Mouse (Mus musculus) kidney, adult 2 months (tissue): ENCODE measurements around the gene Atg9a. TPM values are rescaled to one million over a fixed set of nuclear protein-coding genes. Genes with fewer than 3 reads are reported as not detected.

Experiments used
- DNase-seq: peaks from one replicate; pipeline ENCODE4 v3.0.0; 2021
- H3K27ac ChIP-seq: fragments of 200-500 bp; 2 replicates; pipeline ENCODE4 v1.5.1; 2012; ENCODE audit warnings: low read depth, low read length, control low read depth, inconsistent platforms; ENCODE audit not compliant: insufficient read depth
- H3K27me3 ChIP-seq: fragments of 200-500 bp; replicated peaks from 2 replicates; pipeline ENCODE4 v1.6.1; 2012; ENCODE audit warnings: mild to moderate bottlenecking, moderate library complexity, low read length, inconsistent platforms; ENCODE audit not compliant: control insufficient read depth, insufficient read depth
- H3K36me3 ChIP-seq: fragments of 200-500 bp; 2 replicates; pipeline ENCODE4 v1.6.1; 2012; ENCODE audit warnings: mild to moderate bottlenecking, moderate library complexity, low read length, inconsistent platforms; ENCODE audit not compliant: control insufficient read depth, insufficient read depth
- H3K4me1 ChIP-seq: fragments of 200-500 bp; 2 replicates; pipeline ENCODE4 v1.6.1; 2011; ENCODE audit warnings: low read length; ENCODE audit not compliant: control insufficient read depth, insufficient read depth
- H3K4me3 ChIP-seq: fragments of 200-500 bp; 2 replicates; pipeline ENCODE4 v1.5.1; 2011; ENCODE audit warnings: mild to moderate bottlenecking, low read depth, low read length, control low read depth; ENCODE audit not compliant: insufficient read depth
- CTCF ChIP-seq: fragments of 200-500 bp; conservative IDR thresholded peaks from 2 replicates; pipeline ENCODE4 v1.5.1; 2011; ENCODE audit warnings: low read depth, mild to moderate bottlenecking, control low read depth, low read length, moderate library complexity, mixed read lengths; ENCODE audit not compliant: insufficient read depth, insufficient read length
- POLR2A ChIP-seq: fragments of 200-500 bp; IDR thresholded peaks from one replicate; pipeline ENCODE4 v1.6.1; 2011; ENCODE audit warnings: low read depth, low read length, control low read depth
- WGBS: fragments of 180-500 bp; shearing (Covaris S2); methylation state at CpG from one replicate; pipeline ENCODE4 v1.1.7; 2018; 5-methylcytosine and 5-hydroxymethylcytosine counted together
- polyA plus RNA-seq: library from polyadenylated mRNA; depleted of rRNA; stranded (reverse); fragments of >200 nt; gene quantifications from 2 replicates; pipeline ENCODE4 v1.2.3, GENCODE M21; 2012

Atg9a gene
- polyA plus RNA-seq, 1 experiment = 67.5 TPM

DNA sequence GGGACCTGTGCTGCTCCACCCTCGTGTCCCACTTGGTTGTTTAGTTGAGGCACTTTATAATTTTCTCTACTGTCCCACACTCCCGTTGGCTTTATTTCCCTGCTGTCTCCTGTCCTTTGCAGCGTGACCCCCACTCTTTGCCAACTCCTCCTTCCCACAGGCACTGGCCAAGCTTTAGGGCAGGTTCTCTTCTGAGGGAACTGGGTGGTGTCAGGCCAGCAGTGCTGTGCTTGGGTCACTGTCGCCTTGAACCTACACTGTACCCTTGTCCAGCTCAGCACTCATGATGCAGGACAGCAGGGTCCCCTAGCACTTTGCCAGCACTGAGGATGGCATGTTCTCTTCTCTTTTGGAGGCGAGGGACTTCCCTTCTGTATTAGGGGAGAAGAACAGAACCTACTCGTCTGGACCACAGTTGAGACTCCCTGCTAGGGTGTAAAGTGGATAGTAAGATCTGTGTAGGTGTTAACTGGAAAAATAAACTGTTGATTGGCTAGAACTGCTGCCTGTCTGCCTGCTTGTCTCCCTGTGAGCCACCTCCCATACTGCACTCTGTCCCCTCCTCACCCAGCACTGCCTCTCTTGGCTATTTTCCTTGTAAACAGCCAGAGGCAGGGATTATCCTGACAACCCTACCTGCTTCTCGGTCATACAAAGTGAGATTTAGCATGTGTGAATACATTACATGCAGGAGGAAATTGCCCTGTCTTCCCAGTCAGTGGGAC lies 44.4 kb downstream of the Atg9a start:
- WGBS = 64% methylated on average over 7 of the region's 7 CpGs
- DNase-seq = peak; percentile 79
- H3K27me3 ChIP-seq = no peaks in the 10 kb centered on the region
- H3K4me3 ChIP-seq = no peak overlapping the region
- H3K27ac ChIP-seq = peak overlapping the region; percentile 18
- H3K4me1 ChIP-seq = peaks cover 6% of the 10 kb centered on the region; the same call in 1 of the 2 replicates
- no peak for TF ChIP-seq CTCF
- no peak for TF ChIP-seq POLR2A
- H3K36me3 ChIP-seq = peaks cover 2% of the 10 kb centered on the region; the same call in 1 of the 2 replicates

DNA sequence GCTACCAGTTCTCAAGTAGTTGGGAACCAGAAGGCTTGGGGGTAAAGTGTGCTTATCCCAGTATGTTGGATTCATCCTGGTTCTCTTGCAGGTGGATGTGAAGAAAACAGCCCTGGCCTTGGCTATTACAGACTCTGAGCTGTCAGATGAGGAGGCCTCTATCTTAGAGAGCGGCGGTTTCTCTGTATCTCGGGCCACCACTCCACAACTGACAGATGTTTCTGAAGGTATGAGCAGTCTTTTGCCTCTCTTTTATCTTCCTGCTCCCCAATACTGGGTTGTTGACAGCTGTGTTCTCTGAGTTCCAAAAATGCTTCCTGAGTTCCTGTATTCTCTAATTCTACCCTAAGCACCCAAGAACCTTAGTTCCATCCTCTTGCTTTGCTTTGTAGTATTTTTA lies 46.4 kb downstream of the Atg9a start:
- Histone ChIP-seq H3K4me3 (no peak overlapping the region), H3K27ac (no peak overlapping the region), H3K27me3 (no peaks in the 10 kb centered on the region), H3K36me3 (peaks cover 2% of the 10 kb centered on the region; the same call in 1 of the 2 replicates), H3K4me1 (peaks cover 6% of the 10 kb centered on the region; the same call in 1 of the 2 replicates)
- WGBS = 96% methylated on average over 3 of the region's 3 CpGs
- TF ChIP-seq POLR2A (no peak), CTCF (no peak)
- no peak for DNase-seq

DNA sequence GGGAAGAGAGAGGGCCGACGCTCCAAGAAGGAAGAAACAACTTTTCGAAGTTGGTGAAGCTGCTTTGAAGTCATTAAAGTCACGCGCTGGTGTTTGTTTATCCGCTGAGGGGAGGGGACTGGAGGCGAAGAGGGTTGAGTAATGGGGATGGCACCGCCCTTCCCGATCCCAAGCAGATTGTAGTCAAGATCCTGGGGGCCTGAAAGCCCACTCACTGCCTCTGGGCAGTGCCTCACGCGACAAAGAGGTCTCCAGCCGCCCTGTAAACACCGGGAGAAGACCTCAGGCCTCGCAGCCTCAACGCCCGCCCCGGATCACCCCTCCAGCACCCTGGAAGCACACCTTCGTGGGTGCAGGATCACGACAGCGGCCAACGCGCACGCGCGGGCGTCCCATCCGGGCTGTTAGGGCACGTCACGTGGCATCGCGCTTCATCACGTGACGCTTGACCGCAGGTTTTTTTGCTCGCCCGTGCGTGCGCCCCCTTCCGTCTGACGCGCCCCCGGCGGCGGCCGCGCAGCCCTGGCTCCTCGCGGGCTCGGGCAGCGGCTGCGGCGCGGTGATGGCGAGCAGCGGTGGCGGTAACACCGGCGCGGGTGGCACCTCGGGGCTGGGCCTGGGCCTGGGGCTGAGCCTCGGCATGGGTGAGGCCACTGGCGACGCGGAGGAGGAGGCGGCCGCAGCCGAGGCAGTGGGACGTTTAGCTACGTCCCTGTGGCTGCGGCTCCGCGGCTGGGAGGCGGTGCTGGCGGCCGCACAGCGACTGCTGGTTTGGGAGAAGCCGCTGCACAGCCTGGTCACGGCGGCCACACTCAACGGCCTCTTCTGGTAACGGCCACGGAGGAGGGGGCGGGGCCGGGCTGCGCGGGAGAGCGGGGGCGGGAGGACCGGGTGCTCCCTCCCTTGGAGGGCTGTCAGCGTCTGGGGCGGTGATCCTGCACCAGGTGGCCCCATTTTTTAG lies 49.4 kb downstream of the Atg9a start, which contains the start of the genes Cnppd1 and Retreg2:
TSS of gene Cnppd1 (minus strand) at position 411 of the 961 bp plus-strand sequence.
TSS of gene Retreg2 (plus strand) at position 478 of the 961 bp plus-strand sequence.
- under 1% methylated on average over 91 of the region's 91 CpGs for WGBS
- H3K27me3 ChIP-seq = no peaks in the 10 kb centered on the region
- peak within 1 kb of the TSS; percentile 89 for H3K4me3 ChIP-seq
- H3K36me3 ChIP-seq = peaks cover 2% of the 10 kb centered on the region; the same call in 1 of the 2 replicates
- H3K4me1 ChIP-seq = peaks cover 5% of the 10 kb centered on the region; the same call in 1 of the 2 replicates
- TF ChIP-seq CTCF (peak; percentile 54), POLR2A (peak; percentile 93)
- DNase-seq = peak; percentile 98
- H3K27ac ChIP-seq = peak within 1 kb of the TSS; percentile 100

DNA sequence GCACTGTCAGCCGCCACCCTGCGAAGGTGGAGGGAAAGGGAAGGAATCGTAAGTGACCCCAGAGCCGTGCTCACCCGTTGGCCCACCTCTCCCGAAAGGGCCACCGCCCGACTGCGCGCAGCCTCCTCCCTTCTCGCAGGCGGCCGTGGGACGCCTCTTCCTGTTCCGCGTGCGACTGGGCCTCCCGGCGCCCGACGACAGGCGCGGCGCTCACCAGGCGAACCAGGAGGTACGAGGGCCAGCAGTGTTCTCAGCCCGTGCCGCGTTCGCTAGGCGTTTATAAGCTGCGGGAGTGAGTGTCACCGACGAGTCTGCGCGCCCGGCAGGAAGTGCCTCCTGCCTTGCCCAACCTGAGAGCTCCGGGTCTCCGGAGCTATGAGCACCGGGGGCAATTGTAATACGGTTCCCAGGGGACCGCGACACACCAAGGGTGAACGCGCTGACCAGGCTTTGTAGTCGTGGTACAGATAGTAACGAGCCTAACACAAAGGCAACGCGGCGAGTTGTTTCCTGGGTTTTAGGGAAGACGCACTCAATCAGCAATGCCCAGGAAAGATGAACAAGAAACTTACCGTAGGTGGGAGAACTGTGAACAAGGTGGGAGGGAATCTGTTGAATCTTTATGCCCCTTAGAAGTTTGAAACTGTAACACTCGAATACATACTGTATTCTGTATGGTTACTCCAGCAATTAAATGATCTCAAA lies 50.4 kb downstream of the Atg9a start:
- WGBS = under 1% methylated on average over 53 of the region's 53 CpGs
- peak; percentile 79 for DNase-seq
- Histone ChIP-seq H3K27ac (peak overlapping the region; percentile 100), H3K27me3 (no peaks in the 10 kb centered on the region), H3K4me1 (peaks cover 3% of the 10 kb centered on the region; the same call in 1 of the 2 replicates), H3K4me3 (peak overlapping the region; percentile 89), H3K36me3 (peaks cover 4% of the 10 kb centered on the region)
- TF ChIP-seq CTCF = no peak
- TF ChIP-seq POLR2A = no peak

DNA sequence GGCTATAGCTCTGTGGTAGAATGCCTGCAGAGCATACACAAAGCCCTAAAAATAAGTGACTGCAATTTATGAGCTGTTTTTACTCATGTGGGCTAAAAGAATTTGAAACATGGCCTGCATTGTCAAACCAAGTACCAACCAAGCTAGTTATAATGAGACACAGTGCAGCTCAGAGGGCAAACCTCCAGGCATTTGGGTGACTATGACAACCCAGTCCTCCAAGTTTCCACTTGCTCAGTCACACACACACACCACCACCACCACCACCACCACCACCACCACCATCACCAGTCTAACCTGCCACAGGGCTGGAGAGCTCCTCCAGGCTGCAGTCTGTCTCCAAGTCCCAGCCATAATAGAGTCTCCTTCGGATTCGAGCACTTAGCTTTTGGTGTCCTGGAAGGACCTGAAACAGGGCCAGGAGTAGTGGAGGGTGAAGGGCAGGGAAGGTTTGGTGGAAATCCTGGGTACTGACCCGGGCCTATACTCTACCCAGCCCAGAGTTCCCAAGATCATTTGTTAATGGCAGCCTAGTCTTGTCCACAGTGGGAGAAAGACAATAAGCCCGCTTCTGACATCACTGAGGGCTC lies 51.3 kb downstream of the Atg9a start:
- Histone ChIP-seq H3K4me1 (peaks cover 3% of the 10 kb centered on the region; the same call in 1 of the 2 replicates), H3K27ac (peak overlapping the region; percentile 100), H3K36me3 (peaks cover 6% of the 10 kb centered on the region), H3K4me3 (peak overlapping the region; percentile 89), H3K27me3 (no peaks in the 10 kb centered on the region)
- TF ChIP-seq CTCF = no peak
- no peak for TF ChIP-seq POLR2A
- WGBS = 12% methylated on average over 4 of the region's 4 CpGs
- peak; percentile 68 for DNase-seq

DNA sequence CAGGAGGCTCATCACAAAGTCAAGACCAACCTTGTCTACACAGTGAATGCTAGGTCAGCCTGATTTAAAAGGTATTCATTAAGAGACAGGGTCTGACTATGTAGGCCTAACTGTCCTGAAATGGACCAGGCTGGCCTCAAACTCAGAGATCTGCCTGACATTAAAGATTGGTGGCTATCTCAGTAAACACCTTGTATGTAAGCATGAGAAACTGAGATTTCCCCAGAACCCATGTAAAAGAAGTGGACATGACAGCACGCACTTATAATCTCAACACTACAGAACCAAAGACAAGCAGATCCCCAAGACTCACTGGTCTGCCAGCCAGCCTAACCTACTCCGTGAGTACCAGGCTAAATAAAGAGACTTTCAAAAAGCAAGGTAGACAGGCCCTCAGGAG lies 53.5 kb downstream of the Atg9a start:
- TF ChIP-seq CTCF = no peak
- TF ChIP-seq POLR2A = no peak
- Histone ChIP-seq H3K27ac (no peak overlapping the region), H3K4me1 (peaks cover 11% of the 10 kb centered on the region), H3K4me3 (no peak overlapping the region), H3K27me3 (no peaks in the 10 kb centered on the region), H3K36me3 (peaks cover 6% of the 10 kb centered on the region)
- DNase-seq = no peak
- WGBS = 93% methylated on average over 2 of the region's 2 CpGs
